Mouse (Mus musculus) ovary, postnatal 14 days (tissue): ENCODE measurements around the gene Etfrf1.

Source experiments
- DNase-seq: peaks from one replicate; pipeline ENCODE4 v3.0.0; 2022; ENCODE audit warnings: low spot score

The Etfrf1 gene

DNA sequence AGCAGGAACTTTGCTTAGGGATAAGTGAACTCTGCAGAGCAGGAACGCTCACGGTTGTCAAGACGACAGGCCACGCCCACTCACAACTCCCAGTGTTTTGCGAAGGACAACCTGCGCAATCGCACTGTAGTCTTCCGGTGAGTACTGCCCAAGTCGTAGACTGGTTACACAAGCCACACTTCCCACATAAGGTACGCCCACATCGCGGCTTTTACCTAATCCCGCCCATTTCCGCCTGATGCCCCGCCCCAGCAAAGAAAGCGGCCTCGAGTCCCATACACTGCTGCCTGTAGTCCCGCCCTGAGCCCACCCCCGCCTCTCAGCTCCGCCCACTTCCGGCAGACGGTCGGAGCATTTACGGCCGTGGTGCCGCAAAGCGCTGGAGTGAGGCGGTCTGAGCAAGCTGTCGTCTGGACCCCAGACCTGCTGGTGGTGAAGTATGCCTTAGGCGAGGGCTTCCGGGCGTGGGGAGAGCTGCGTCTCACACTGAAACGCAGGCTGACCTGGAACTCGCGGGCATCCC, at the start of gene Etfrf1, which contains the start of gene Casc1:
TSS of gene Etfrf1 (plus strand) at position 319 of the 523 bp plus-strand sequence.
TSS of gene Casc1 (minus strand) at position 190 of the 523 bp plus-strand sequence.
- DNase-seq = peak; percentile 91

DNA sequence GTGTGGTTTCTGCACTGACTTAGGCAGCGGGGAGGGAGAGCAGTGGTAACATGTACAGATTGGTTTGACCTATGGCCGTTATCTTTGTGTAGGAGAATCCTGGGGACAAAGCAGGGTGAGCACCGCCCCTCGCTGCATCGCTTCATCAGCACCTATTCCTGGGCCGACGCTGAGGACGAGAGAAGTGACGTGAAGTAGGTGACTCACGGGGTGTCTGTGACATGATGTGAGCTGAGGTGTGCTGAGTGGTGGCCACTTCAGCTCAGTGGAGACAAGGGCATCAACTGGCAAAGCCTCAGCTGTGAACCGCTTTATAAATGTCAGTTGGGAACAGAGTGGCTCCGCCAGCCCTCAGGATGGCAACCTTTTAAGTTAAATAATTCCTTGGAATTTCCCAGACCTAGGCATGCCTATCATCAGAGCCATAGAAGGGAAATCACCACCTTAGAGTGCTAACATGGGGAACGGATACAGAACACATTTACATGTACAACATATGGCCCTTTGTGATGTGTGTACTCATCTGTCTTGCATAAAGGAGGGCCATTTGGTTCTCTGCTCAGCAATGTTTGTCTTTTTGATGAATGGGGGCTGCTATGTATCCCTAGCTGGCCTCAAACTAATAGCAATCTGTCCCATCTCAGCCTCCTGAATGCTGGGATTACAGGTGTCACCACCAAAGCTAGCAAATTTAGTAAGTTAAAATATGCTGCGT, 38.9 kb upstream of the Etfrf1 start:
- DNase-seq = no peak

DNA sequence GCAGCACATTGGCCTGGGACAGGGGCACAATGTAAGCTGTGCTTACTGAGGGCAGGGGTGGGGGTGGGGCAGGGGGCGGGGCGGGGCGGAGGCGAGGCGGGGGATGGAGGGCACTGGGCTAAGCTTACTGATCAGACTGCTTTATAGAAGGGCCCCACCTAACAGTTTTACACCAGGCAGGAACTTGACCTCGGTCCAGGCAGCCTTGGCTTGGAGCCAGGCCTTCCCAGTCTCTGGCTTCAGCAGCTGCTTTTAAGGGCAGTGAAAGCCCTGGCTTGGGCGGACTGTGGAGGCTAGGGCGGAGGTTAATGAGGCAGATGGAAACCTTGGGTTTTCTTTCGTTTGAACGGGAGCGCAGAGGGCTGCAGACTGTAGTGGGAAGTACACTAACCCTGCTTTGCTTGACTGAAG, 37.1 kb upstream of the Etfrf1 start:
- DNase-seq = peak; percentile 87

DNA sequence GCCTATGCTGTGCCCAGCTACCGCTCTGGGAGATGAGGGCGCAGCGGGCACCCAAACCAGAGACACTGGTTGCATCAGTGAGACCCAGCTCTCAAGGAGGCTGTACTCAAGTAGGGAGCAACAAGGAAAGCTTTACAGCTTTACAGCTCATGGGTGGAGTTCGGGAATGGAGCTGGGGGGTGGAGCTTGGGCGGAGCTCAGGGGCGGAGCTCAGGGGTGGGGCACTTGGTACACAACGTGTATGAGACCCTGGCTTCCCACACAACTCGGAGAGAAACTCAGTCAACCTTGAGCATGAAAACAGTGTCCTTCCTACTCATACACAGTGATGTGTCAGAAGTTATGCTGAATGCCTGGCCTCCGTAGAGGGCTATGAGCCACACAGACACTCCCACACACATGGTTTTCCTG, 35.4 kb upstream of the Etfrf1 start:
- DNase-seq = peak; percentile 15

DNA sequence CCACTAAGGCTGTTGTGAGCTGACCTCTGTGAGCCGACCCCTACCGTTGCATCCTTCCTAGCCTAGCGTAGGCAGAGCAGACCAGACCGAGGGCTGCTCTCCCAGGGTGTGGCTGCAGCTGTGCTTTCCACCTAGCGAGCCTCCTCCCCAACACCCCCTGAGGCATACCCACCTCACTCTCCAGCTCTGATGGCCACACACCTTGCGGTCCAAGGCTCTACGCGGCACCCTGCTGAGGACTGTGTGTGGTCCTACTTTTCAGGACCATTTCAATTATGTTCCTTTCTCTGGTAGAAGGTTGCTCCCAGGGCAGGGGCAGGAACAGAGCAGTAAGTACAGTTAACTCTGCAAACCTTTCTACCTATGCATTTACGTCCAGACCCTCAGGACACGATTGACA, 34.5 kb upstream of the Etfrf1 start:
- DNase-seq = no peak

DNA sequence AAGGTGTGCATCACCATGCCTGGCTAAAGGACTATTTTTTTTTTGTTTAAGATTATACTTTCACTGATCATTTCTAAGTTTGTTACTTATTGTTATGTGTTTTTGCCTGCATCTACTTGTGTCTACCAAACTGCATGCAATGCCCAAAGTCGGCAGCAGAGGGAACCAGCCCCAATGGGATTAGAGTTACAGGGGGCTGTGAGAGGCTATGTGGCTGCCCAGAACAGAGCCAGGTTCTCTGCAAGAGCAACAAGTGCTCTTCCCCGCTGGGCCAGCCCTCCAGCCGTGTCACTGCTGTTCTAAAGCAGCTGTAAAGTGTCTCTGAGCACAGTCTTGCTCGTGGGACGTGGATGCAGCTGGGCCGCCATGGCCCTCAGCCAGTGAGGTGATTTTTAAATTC, 31.3 kb upstream of the Etfrf1 start:
- peak; percentile 50 for DNase-seq

DNA sequence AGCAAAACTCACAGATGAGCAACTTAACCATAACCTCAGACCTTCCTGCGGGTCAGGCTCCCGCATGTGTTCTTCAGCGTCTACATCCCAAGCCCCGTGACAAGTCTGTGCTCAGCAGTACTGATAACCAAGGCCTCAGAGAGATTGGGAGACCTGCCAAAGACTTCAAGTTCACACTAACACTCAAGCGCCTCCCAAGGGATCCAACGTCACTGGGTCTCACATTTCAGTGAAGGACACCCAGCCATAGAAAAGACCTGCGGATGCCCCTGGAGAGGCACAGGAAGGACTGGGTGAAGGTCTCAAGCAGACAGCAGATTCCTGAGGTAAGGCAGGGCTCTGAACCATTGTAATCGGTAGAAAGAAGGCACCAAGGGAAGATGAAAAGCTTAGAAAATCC, 28.9 kb upstream of the Etfrf1 start:
- peak; percentile 30 for DNase-seq

DNA sequence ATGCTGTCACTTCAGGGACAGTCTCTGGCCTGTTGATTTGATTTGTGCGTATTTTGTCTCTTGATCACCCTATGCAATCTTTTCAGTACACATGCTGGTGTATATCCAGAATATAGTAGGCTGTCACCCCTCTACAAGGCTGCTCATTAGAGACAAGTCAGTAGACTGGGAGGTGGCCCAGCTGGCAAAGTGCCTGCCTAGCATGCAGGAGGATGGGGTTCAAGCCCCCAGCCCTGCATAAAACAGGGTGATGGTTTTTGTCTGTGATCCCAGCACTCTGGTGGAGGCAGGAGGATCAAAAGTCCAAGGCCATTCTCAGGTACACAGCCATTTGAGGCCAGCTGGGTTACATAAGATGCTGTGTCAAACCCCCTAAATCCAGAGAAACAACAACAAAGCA, 24.8 kb upstream of the Etfrf1 start:
- DNase-seq = no peak

DNA sequence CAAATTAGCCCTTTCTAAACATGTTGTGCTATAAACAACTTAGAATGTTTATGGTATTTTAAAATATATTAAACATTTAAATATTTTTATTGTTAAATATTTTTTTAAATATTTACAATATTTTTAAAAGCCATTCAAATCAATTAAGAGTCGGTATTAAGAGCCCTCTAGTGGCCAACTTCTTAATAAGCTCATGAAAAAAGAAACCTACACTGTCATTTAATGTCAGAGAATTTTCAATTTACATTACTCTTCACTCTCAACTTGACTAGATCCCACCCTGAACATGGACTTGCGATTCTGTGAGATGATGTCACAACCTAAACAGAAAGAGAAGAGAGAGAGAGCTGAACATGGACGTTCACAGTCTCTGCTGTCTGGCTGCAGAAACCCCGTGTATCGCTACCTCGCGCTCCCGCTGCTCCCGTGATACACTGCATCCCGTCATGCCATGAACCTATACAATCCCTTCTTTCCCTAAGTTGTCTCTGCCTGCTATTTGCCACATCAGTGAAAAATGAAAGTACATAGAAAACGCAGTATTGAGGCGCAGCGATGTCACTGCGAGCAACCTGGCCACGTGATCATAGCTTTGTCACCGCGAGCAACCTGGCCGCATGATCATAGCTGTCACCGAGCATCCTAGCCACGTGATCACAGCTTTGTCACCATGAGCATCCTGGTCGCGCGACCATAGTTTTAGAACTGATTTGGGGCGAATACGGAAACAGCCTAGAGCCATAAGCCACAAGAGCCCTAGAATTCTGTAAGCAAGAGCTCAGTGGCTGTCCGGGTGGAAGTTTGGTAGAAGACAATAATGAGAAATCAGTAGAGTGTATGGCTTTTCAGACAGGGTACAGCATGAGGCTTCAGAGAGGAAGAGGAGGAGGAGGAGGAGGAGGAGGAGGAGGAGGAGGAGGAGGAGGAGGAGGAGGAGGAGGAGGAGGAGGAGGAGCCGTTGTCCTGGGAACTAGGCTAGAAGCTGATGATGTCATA, 23.5 kb upstream of the Etfrf1 start:
- no peak for DNase-seq

DNA sequence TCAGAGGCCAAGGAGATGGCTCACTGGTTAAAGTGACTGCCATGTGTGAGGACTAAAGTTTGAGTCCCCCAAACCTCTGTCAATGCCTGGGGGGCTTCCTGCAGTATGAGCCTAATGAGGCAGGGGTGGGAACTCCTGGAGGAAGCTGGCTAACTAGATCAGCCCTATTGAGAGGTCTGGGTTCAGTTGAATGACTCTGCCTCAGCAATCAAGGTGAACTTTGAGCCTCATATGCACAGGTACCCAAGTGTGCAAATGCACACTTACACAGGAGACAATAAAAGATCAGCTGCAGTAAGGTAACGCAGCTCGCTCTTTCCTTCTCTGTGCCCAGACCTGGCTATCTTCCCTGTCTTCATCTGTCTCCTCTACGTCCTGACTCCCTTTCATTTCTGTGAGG, 17.9 kb upstream of the Etfrf1 start:
- no peak for DNase-seq

DNA sequence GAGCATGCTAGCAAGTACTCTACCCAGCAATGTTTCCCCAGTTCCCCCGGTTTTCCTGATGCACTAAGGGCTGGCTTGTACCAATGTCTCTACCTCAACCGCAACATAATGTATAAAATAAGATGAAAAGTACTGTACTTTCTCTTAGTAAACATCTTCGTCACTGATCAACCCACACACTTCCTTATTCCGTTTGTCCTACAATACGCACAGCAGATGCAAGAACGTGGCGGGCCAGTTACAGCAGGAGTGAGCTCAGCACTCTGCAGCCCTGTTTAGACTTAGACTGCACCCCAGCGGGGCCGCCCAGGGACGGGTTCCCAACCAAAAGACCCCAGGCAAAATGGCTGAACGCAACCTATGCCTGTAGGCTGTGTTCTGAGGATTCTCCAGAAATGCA, 17.5 kb upstream of the Etfrf1 start:
- no peak for DNase-seq

DNA sequence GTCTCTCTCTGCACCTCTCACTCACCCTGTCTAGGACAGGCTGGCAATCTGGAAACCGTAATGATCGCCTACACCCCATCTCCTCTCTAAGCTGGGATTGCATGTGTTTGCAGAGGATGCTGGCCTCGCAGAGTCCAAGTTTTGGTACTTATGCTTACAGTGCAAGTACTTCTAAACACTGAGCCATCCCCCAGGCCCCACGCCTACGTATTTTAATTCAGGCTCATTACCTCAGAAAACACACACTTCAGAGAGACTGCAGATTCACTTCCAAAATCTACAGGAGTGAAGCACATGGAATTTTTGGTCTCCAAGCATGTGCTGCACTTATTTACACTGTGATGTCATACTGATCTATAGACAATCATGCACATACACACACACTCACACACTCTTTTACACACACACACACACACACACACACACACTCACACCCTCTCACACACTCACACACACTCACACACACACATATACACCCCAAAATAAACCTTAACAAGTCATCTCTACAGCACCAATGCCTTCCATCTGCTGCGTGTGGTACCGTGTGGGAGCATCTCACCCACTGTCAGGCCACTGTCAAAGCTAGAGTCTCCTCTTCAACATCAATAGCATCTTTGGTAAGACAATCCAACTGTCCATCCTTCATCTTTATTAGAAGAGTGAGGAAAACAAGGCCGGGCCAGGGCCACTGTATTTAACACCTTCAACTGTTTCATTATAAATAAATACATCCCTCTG, 12.8 kb upstream of the Etfrf1 start:
- no peak for DNase-seq

DNA sequence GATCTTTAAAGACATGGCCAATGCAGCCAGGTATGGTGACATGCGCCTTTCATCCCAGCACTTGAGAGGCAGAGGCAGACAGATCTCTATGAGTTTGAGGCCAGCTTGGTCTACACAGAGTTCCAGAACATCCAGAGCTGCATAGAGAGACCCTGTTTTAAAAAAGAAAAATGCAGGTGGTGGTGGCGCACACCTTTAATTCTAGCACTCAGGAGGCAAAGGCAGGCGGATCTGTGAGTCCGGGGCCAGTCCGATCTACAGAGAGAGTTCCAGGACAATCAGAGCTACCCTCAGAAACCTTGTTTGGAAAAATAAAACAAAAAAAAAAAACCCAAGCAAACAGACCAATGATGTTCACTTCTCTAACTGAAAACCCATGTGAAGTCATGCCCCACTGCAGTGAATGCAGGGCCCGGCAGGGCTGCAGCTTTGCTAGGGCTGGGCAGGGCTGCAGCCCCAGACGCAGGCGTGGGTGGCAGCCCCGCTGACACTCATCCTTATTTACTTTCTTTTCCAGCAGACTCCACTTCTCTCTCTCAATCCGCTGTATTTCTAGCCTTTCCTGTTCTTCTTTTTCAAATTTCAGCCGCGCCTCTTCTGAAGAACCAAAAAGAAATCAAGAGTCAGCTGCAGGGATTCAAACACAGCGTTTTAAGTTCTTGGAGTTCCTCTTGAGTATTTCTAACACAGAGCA, 8.4 kb upstream of the Etfrf1 start:
- DNase-seq = no peak

DNA sequence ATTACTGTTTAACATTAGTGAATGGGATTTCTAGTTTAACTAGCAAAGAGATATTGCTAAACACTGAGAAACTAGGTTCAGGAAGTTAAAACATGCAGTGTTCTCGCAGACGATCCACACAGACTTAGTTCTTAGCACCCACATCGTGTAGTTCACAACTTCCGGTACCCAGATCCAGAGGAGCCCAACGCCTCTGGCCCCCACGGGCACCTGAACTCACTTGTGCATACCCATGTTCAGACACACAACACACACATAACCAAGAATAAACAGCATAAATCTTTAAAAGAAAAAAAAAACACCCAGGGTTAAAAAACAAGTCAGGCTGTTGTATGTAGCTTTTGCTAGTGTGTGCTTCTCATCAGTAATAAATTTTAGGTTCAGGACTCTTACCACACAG, 6.5 kb upstream of the Etfrf1 start:
- no peak for DNase-seq

DNA sequence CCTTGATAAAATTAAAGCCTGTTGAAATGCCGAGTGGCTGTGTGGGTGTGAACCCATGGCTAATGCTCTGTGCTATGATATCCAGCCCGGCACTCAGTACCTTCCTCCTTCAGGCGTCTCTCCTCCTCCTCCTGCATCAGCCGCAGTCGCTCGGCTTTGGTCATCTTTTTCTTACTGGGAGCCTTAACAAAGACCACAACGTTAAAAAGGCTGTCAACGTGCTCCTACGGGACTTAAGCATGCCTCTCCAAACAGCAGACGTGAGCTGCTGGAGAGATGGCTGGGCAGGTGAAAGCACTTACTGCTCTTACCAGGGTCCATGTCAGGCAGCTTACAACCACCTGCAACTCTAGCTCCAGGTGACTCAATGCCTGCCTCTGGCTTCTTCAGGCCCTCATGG, 5.8 kb upstream of the Etfrf1 start:
- DNase-seq = no peak

DNA sequence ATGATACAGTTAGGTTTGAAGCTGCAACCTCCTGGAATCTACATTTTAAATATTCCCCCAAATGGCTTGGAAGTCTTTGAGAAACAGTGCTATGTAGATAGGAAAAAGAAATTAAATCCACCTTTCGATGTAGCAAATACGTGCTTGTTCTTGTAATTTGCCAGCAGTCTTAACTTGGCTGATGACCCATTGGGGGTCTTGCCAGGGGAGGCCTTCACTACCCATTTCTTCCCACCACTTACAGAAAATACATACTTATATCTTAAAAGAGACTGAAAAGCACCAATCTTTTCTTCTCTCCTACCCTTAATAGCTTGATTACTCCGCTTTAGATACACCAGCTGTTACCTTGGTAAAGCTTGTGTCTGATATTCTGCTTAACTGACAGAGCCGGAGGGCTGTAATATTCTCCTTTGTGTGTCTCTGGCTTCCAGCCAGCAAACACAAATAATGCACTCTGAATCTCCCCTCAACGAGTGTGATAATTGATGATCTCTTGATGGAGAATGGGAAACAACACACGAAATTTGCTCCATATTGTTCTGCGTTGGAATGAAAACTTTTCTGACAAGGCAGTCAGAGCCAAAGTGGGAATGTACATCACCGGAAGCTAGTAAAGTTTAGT, 766 bp upstream of the Etfrf1 start:
- no peak for DNase-seq

DNA sequence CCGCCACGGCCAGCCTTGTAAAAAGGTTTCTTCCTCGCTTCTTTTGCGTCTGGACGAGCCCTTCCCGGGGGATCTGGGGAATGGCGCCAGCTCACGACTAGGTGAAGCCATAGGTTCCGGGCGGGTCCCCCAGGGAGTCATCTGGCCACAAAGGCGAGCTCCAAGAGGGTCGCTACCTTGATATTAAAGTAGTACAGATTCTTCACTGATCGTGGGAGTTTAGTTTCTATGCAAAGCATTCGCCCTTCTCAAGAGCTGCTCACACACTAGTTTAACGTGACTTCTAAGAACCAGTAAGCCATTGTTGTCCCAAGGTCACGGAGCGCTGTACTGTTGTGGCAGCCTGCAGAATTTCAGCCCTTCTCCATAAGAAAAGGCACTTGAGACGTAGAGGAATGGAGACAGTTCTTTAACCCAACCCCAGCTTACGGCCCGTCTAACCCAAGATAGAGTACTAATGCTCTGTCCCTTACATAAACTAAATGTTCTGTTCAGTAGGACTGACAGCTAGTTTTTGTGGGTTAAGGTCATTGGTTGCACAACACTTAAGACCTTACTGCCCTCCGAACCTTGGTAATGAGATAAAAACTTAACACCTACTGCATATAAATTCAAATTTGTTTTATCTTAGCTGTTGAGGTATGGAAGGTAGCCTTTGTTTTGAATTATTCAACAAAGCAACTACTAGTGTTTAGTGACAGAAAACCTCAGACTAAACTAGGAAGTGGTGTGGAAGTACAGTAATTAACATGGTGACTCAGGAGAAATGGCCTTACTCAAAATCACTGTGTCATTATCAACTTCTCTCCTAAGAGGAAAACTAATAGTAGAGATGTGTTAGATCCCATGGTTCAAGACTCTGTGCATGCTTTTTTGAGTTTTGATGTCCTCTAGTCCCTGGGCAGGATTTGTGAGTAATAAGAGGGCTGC, 707 bp downstream of the Etfrf1 start:
- DNase-seq = no peak

DNA sequence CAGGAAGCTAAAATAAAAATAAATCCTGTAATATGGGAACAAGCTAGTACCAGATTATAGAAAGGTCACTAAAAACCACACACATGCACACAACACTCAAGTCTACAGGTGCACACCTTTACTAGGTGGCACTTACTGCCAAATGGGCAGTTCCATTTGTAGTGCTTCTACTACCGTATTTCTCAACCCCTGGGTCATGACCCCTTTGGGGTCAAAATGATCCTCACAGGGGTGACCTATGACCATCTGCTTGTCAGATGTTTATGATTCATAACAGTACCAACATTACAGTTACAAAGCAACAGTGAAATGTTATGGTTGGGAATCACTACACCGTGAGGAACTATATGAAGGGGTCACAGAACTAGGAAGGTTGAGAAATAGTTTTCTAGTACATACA, 3.0 kb downstream of the Etfrf1 start:
- DNase-seq = no peak

DNA sequence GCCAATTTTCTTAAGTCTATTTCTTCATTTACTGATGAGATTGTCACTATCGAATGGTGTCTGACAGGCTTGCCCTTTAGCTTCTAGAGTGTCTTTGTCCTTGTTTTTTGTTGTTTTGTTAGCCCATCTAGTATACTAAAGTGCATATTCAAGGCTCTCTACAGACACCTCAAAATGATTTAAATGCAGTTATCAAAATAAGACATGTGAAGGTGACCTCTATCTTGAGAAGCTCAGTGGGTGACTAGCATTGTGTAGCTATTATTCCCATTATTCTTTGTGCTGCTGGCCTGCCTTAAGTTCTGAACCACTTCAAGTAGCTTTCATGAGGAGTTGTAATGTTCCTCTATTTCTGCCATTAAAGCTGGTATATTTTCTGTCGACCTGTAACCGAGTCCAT, 4.9 kb downstream of the Etfrf1 start:
- no peak for DNase-seq

DNA sequence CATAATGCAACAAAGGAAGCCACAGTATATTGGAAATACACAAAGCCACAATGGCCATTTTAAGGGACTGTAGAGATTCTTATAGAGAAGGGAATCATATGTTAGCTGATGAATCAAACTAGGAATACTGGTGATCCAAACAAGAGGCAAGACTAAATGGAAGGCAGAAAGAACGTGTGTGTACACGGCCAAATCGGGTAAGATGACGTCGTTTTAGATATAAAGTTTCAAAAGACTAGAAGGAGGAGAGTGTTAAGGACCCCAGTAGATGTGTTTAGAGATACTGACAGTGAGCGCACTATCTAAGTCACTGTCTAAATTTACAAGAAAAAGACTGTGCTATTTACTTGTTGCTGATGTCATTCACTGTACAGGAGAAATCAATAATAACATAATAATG, 13.3 kb downstream of the Etfrf1 start:
- DNase-seq = no peak
